Mouse (Mus musculus) gastrocnemius, postnatal 14 days (tissue): ENCODE results near the gene Atp2b2. TPM values are rescaled to one million over a fixed set of nuclear protein-coding genes. Genes with fewer than 3 reads are reported as not detected.
"Not testable (repeated sequence)": the region's sequence is repeated elsewhere in the genome, so short reads cannot be mapped to it uniquely, and the experiment has no call there.

Experiments used
- DNase-seq: peaks from one replicate; pipeline ENCODE4 v3.0.0; 2021; ENCODE audit warnings: mixed read lengths
- intact Hi-C: fragments of 180-260 bp; cut with DNase I; formaldehyde crosslinking; loops from one replicate; pipeline ENCODE4 v1.15.1; 2025; ENCODE audit warnings: low total_unique reads
- total RNA-seq, 2 experiments: library from RNA; stranded (reverse); gene quantifications; 2 replicates each; pipeline ENCODE4 v1.2.3; 2021

Atp2b2 gene
- total RNA-seq, 2 experiments from 2014 or later = 0.27 to 0.53 TPM

GRCm38 (mm10) chr6:113747284-113747683 is 295.1 kb downstream of the Atp2b2 start:
- DNase-seq = no peak
- intact Hi-C loops = no loop called here

DNA sequence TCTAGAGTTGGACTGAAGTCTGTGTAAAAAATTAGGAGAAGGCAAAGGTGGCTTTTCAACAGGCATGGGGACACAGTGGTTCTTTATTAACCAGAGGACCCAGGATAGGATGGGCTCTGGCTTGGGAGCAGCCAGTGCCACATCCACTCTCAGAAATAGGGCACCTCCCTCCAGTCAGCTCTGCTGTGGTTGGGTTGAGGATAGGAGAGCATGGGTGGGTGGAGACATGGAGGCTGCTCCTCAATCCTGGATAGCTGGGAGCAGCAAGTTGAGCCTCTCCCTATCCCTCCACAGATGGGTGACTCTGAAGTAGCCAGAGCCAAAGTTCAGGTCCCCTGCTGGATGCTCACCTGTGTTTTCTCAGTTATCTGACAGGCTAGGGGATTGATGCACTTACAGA is 297.3 kb downstream of the Atp2b2 start:
- DNase-seq = no peak
- intact Hi-C loops = no loop called here

DNA sequence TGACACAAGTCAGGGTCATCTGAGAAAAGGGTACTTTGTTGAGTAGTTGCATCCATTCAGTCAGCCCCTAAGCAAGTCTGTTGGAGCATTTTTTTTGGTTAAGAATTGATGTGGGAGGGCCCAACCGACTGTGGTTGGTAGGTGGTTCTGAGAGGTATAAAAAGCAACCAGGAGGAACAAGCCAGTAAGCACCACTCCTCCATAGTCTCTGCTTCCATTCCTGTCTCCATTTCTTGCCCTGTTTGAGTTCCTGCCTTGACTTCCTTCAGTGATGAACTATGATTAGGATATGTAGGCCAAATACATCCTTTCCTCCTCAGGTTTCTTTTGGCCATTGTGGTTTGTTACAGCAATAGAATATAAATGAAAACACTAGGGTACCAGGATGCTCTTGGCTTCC is 299.3 kb downstream of the Atp2b2 start:
- intact Hi-C loops = no loop called here

GRCm38 (mm10) chr6:113742321-113742720 is 300.1 kb downstream of the Atp2b2 start:
- intact Hi-C loops = no loop called here
- DNase-seq = no peak

More for the DNA sequence above, 299.3 kb downstream of the Atp2b2 start:
- no peak for DNase-seq

DNA sequence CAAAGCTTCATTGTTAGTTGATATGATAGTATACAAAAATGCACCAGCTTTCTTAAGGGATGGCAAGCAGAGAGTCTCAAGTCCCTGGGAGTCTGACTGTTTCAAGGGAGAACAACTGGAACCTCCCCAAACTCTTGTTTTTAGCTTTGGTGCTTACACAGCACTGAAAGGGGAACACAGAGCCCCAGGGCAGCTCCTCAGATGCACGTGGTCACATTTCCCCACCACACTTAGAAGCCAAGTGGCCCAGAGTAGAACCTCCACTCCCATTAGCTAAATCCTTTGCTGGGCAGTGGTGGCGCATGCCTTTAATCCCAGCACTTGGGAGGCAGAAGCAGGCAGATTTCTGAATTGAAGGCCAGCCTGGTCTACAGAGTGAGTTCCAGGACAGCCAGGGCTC is 301.0 kb downstream of the Atp2b2 start:
- DNase-seq = no peak
- intact Hi-C loops = no loop called here

- intact Hi-C loops = no loop called here
- DNase-seq = peak; percentile 84
Observed at GRCm38 (mm10) chr6:113740236-113741217, 301.9 kb downstream of the Atp2b2 start, which contains the start of gene Sec13. TSS of gene Sec13 (minus strand) at chr6:113740743.

- intact Hi-C loops = no loop called here
- no peak for DNase-seq
Observed at GRCm38 (mm10) chr6:113737318-113738046, 304.9 kb downstream of the Atp2b2 start.

- DNase-seq = no peak
- intact Hi-C loops = no loop called here
Observed at GRCm38 (mm10) chr6:113731296-113731695, 311.1 kb downstream of the Atp2b2 start.

DNA sequence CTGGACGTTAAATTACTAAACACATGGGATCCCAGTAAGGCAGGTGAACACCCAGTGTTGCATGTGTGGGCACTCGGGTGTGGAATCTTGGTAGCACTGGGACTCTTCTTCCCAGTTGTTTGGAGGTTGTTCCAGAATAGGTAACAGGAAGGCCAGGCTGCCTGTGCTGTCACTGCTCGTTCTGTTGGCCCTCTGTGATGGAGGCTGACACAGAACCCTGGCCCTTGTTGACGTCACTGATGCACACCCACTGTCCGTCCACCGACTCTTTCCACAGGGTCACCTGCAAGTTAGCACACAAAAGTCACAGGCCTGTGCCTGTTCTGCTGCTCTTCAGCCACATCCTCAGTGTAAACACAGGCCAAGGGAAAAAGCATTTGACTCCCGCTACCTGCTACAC is 314.2 kb downstream of the Atp2b2 start:
- no peak for DNase-seq
- intact Hi-C loops = no loop called here

DNA sequence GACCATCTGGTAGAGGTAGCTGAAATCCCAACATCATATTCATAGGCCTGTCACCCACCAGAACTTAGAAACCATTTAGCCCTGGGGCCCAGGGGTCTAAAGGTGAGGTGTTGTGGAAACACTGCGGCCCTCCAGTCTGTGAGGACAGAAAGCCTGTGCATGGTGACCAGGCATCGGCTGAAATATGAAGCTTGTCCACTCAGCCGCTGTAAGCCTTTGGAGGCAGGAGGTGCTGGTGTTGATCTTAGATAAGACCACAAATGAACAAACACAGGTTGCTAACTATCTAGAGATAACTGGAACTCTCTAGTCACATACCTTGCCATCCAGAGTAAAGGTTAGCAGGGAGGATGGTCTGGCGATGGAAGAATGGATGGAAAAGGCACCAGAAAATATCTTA is 321.4 kb downstream of the Atp2b2 start:
- intact Hi-C loops = no loop called here
- no peak for DNase-seq

DNA sequence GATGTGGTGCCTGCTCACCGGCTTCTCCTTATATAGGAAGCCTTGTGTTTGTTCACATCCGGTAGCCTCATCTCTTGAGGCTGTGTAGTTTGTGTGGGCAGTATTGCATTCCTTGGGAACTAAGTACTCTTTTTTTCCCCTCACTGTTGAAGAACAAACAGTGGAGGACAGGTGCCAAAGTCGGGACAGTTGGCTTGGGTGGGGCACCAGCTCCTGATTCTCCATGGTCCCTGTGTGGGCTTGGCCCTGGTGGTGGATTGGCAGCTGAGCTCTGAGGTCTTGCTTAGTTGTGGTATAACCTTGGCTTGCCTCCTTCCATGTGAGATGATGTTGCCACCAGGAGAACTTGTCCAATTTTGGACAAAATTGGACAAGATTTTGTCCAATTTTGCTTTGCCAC is 322.5 kb downstream of the Atp2b2 start, which contains the start of gene Ghrl:
Gene Ghrl (minus strand): TSS at position 3 of the 400 bp plus-strand sequence.
- intact Hi-C loops = no loop called here
- DNase-seq = no peak

- no peak for DNase-seq
- intact Hi-C loops = no loop called here
Observed at GRCm38 (mm10) chr6:113717541-113717940, 324.9 kb downstream of the Atp2b2 start.

GRCm38 (mm10) chr6:113714797-113715196 is 327.6 kb downstream of the Atp2b2 start:
- DNase-seq = no peak
- intact Hi-C loops = no loop called here

DNA sequence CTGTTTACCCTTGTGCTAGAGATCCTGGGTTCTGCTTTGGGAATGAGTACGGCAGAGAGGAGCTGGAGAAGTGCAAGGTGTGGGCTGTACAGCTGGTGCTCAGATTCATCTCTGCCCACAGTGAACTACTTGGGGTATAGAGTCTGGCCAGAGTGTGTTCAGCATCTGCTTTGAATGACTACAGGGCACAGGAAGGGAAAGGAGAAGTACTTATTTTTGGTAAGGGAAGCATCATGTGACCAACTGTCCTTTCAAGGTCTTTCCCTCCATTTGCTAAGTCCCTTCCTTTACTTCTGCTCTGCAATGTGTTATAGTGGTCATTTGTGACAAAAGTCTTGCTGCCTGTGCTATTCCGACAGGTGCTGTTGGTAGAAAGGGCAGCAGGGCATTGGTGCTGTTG is 328.1 kb downstream of the Atp2b2 start:
- intact Hi-C loops = no loop called here
- no peak for DNase-seq

DNA sequence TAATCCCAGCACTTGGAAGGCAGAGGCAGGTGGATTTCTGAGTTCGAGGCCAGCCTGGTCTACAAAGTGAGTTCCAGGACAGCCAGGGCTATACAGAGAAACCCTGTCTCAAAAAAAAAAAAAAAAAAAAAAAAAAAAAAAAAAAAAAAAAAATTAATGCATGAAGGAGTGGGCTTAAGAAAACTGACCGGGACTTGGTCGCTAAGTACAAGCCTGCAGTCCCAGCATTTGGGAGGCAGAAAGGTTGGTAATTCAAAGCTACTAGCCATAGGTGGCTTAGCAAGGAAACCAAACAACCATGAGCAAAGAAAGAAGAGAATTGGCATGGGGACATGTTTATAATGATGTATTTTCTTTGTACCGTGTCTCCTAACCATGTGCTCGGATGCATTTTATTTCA is 329.0 kb downstream of the Atp2b2 start:
- intact Hi-C loops, DNase-seq: not testable (repeated sequence)

DNA sequence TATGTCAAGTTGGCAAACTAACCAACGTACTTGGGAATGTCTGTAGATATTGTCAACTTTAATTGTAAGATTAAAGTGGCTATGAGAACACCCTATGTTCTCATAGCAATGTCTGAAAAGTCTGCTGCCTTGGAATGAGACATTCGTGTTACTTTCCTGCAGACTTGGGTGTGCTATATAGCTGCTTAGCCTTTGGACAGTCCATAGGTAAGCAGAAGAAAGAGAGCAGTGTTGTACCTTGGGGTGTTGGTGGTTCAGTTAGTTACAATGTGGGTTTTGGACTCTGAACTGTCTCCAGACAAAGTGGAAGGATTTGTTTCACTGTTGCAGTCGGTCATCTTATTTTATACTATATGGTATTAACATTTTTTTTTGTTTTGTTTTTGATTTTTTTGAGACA is 329.7 kb downstream of the Atp2b2 start:
- intact Hi-C loops = no loop called here
- DNase-seq = no peak

DNA sequence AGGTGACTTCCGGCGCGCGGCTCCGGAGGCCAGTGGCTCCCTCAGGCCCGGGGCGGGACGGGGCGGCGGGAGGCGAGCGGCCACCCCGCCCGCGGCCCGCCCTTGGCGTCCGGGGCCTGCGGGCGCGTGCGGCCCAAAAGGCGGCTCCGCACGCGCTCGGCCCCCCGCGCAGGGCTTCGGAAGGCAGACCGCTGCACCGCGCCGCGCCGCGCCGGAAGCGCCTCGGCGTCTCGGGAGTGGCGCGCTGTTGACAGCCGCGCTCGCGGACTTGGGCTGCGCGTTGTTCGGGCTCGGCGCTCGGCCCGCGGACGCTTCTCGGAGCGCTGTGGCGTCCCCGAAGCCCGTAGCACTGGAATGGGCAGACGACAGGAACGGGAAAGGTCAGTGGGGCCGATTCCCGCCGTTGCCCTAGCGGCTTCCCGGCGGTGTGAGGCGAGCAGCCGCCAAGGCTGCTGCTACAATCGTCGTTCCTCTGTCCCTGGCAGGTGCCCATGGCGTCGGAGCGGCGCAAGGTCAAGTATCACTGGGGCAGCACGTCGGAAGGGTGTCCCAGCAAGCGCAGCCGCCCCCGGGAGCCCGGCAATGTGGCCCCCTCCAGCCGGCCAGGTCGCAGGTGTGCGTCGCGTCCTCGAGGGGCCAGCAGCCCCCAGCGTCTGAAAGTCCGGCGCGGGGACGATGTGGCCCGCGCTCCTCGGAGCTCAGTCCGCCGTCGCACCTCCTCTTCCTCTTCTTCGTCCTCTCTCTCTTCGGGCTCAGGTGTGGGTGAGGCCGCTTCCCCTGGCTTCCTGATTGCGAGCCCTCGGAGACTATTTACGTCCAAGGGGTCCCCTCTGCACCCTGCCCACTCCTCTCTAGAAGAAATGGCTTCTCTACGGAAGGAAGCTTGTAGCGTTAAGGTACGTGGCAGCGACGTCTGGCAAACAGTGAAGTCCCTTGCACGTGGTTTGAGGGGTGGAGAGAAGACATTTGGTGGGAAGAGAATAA is 344.9 kb downstream of the Atp2b2 start:
- intact Hi-C loops = no loop called here
- DNase-seq = peak; percentile 40

DNA sequence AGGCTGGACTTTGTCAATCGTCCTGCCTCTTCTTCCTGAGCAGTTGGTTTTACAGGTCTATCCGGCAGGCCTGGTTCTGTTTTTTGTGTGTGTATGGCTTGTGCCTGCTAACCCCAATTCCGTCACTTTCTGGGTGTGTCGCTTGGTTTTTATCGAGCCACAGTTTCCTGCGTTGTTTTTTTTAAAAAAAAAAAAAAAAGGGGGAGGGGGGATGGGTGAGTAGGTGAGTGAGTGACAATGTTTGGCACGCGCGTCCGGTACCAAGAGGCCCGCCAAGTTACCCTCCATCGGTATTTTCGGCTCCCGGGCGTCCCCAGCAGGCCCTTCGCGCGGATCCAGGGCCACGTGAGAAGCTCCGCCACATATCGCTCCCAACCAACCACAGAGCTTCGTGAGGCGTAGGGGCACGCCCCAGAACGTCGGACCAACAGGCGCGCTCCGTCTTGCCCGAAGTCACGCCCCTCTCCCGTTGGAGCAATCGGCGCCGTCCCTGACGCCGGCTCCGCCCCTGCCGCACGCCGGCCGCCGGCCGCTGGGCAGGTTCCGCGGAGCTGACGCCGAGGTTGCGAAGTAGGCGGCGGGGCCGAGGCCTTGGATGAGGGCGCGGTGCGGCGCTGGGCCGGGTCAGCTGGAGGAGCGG is 345.7 kb downstream of the Atp2b2 start, which contains the start of gene Tatdn2:
Gene Tatdn2 (plus strand): TSS at position 469 of the 640 bp plus-strand sequence.
- peak; percentile 97 for DNase-seq
- intact Hi-C loops = no loop called here
